Mouse (Mus musculus): Measurements from ENCODE around the gene Ebi3.
A peak's percentile ranks its signal among the peaks of the same experiment; 100 is the strongest.
"Not testable (repeated sequence)": the region's sequence is repeated elsewhere in the genome, so short reads cannot be mapped to it uniquely, and the experiment has no call there.

Ebi3 gene

GRCm38 (mm10) chr17:55952447-55953027 is at the start of gene Ebi3:
TSS of gene Ebi3 (plus strand) at chr17:55952640.
- Histone ChIP-seq H3K27me3 (ENCODE audit: insufficient read depth, low read length) (no peaks in the 10 kb centered on the region), H3K36me3 (ENCODE audit: insufficient read depth, low read length) (no peaks in the 10 kb centered on the region; the same call in 1 of the 2 replicates), H3K9me3 (ENCODE audit: low read length) (no peaks in the 10 kb centered on the region), H3K4me1 (replicated peaks; ENCODE audit: low read depth, low read length) (peaks cover 83% of the 10 kb centered on the region), H3K4me3 (replicated peaks; ENCODE audit: low read length) (peak within 1 kb of the TSS; percentile 63)
- no peak for TF ChIP-seq NANOG (IDR thresholded peaks at IDR 0.05; ENCODE audit: borderline replicate concordance, low read length)
- no peak for TF ChIP-seq POU5F1 (IDR thresholded peaks at IDR 0.05; ENCODE audit: borderline replicate concordance, low read length)
- TF ChIP-seq CTCF (conservative IDR thresholded peaks at IDR 0.05; ENCODE audit: low read length) = no peak

- TF ChIP-seq CTCF (conservative IDR thresholded peaks at IDR 0.05; ENCODE audit: low read length) (no peak), NANOG (IDR thresholded peaks at IDR 0.05; ENCODE audit: borderline replicate concordance, low read length) (no peak)
- H3K4me1 ChIP-seq (replicated peaks; ENCODE audit: low read depth, low read length) = no peaks in the 10 kb centered on the region
- no peak overlapping the region for H3K4me3 ChIP-seq (replicated peaks; ENCODE audit: low read length)
Observed at GRCm38 (mm10) chr17:55903087-55903486, 49.4 kb upstream of the Ebi3 start.

GRCm38 (mm10) chr17:55903687-55904086 is 48.8 kb upstream of the Ebi3 start:
- Histone ChIP-seq H3K4me1 (replicated peaks; ENCODE audit: low read depth, low read length) (no peaks in the 10 kb centered on the region), H3K27me3 (ENCODE audit: insufficient read depth, low read length) (no peaks in the 10 kb centered on the region), H3K4me3 (replicated peaks; ENCODE audit: low read length) (no peak overlapping the region), H3K36me3 (ENCODE audit: insufficient read depth, low read length) (no peaks in the 10 kb centered on the region), H3K9me3 (ENCODE audit: low read length) (peaks cover 8% of the 10 kb centered on the region)
- no peak for TF ChIP-seq NANOG (IDR thresholded peaks at IDR 0.05; ENCODE audit: borderline replicate concordance, low read length)
- TF ChIP-seq POU5F1 (IDR thresholded peaks at IDR 0.05; ENCODE audit: borderline replicate concordance, low read length) = no peak
- TF ChIP-seq CTCF (conservative IDR thresholded peaks at IDR 0.05; ENCODE audit: low read length) = no peak

More at GRCm38 (mm10) chr17:55903087-55903486, 49.4 kb upstream of the Ebi3 start:
- Histone ChIP-seq H3K36me3 (ENCODE audit: insufficient read depth, low read length) (peaks cover 3% of the 10 kb centered on the region; the same call in 1 of the 2 replicates), H3K27me3 (ENCODE audit: insufficient read depth, low read length) (no peaks in the 10 kb centered on the region), H3K9me3 (ENCODE audit: low read length) (peaks cover 8% of the 10 kb centered on the region)

GRCm38 (mm10) chr17:55904131-55904530 is 48.3 kb upstream of the Ebi3 start:
- Histone ChIP-seq H3K36me3 (ENCODE audit: insufficient read depth, low read length) (no peaks in the 10 kb centered on the region), H3K9me3 (ENCODE audit: low read length) (peaks cover 8% of the 10 kb centered on the region), H3K4me3 (replicated peaks; ENCODE audit: low read length) (no peak overlapping the region), H3K27me3 (ENCODE audit: insufficient read depth, low read length) (no peaks in the 10 kb centered on the region), H3K4me1 (replicated peaks; ENCODE audit: low read depth, low read length) (no peaks in the 10 kb centered on the region)
- TF ChIP-seq CTCF (conservative IDR thresholded peaks at IDR 0.05; ENCODE audit: low read length) (no peak), NANOG (IDR thresholded peaks at IDR 0.05; ENCODE audit: borderline replicate concordance, low read length) (no peak), POU5F1 (IDR thresholded peaks at IDR 0.05; ENCODE audit: borderline replicate concordance, low read length) (no peak)

GRCm38 (mm10) chr17:55906669-55907068 is 45.8 kb upstream of the Ebi3 start:
- TF ChIP-seq NANOG (IDR thresholded peaks at IDR 0.05; ENCODE audit: borderline replicate concordance, low read length) (no peak), CTCF (conservative IDR thresholded peaks at IDR 0.05; ENCODE audit: low read length) (no peak), POU5F1 (IDR thresholded peaks at IDR 0.05; ENCODE audit: borderline replicate concordance, low read length) (no peak)

GRCm38 (mm10) chr17:55931553-55932502 is 20.6 kb upstream of the Ebi3 start:
- Histone ChIP-seq H3K36me3 (ENCODE audit: insufficient read depth, low read length) (peaks cover 8% of the 10 kb centered on the region; the same call in 1 of the 2 replicates), H3K27me3 (ENCODE audit: insufficient read depth, low read length) (no peaks in the 10 kb centered on the region), H3K9me3 (ENCODE audit: low read length) (peaks cover 33% of the 10 kb centered on the region), H3K4me1 (replicated peaks; ENCODE audit: low read depth, low read length) (peaks cover 32% of the 10 kb centered on the region), H3K4me3 (replicated peaks; ENCODE audit: low read length) (peak overlapping the region; percentile 85)
- TF ChIP-seq POU5F1 (IDR thresholded peaks at IDR 0.05; ENCODE audit: borderline replicate concordance, low read length) = no peak
- peak; percentile 26 for TF ChIP-seq CTCF (conservative IDR thresholded peaks at IDR 0.05; ENCODE audit: low read length)

More at GRCm38 (mm10) chr17:55906669-55907068, 45.8 kb upstream of the Ebi3 start:
- H3K36me3 ChIP-seq (ENCODE audit: insufficient read depth, low read length) = no peaks in the 10 kb centered on the region
- no peaks in the 10 kb centered on the region for H3K4me1 ChIP-seq (replicated peaks; ENCODE audit: low read depth, low read length)
- no peaks in the 10 kb centered on the region for H3K27me3 ChIP-seq (ENCODE audit: insufficient read depth, low read length)
- H3K4me3 ChIP-seq (replicated peaks; ENCODE audit: low read length) = no peak overlapping the region
- peaks cover 8% of the 10 kb centered on the region for H3K9me3 ChIP-seq (ENCODE audit: low read length)

GRCm38 (mm10) chr17:55932635-55933034 is 19.8 kb upstream of the Ebi3 start:
- peaks cover 33% of the 10 kb centered on the region for H3K9me3 ChIP-seq (ENCODE audit: low read length)
- no peak for TF ChIP-seq CTCF (conservative IDR thresholded peaks at IDR 0.05; ENCODE audit: low read length)
- TF ChIP-seq NANOG (IDR thresholded peaks at IDR 0.05; ENCODE audit: borderline replicate concordance, low read length) = no peak
- no peak for TF ChIP-seq POU5F1 (IDR thresholded peaks at IDR 0.05; ENCODE audit: borderline replicate concordance, low read length)
- peak overlapping the region; percentile 85 for H3K4me3 ChIP-seq (replicated peaks; ENCODE audit: low read length)
- peaks cover 8% of the 10 kb centered on the region; the same call in 1 of the 2 replicates for H3K36me3 ChIP-seq (ENCODE audit: insufficient read depth, low read length)
- no peaks in the 10 kb centered on the region for H3K27me3 ChIP-seq (ENCODE audit: insufficient read depth, low read length)
- peaks cover 32% of the 10 kb centered on the region for H3K4me1 ChIP-seq (replicated peaks; ENCODE audit: low read depth, low read length)

- peaks cover 32% of the 10 kb centered on the region for H3K4me1 ChIP-seq (replicated peaks; ENCODE audit: low read depth, low read length)
- H3K27me3 ChIP-seq (ENCODE audit: insufficient read depth, low read length) = no peaks in the 10 kb centered on the region
- peaks cover 29% of the 10 kb centered on the region for H3K9me3 ChIP-seq (ENCODE audit: low read length)
- H3K4me3 ChIP-seq (replicated peaks; ENCODE audit: low read length) = peak overlapping the region; percentile 85
- TF ChIP-seq POU5F1 (IDR thresholded peaks at IDR 0.05; ENCODE audit: borderline replicate concordance, low read length) = no peak
- TF ChIP-seq CTCF (conservative IDR thresholded peaks at IDR 0.05; ENCODE audit: low read length) = no peak
- no peak for TF ChIP-seq NANOG (IDR thresholded peaks at IDR 0.05; ENCODE audit: borderline replicate concordance, low read length)
- peaks cover 8% of the 10 kb centered on the region; the same call in 1 of the 2 replicates for H3K36me3 ChIP-seq (ENCODE audit: insufficient read depth, low read length)
Observed at GRCm38 (mm10) chr17:55933191-55933590, 19.2 kb upstream of the Ebi3 start.

- H3K36me3 ChIP-seq (ENCODE audit: insufficient read depth, low read length) = peaks cover 14% of the 10 kb centered on the region
- H3K27me3 ChIP-seq (ENCODE audit: insufficient read depth, low read length); H3K9me3 ChIP-seq (ENCODE audit: low read length): not testable (repeated sequence)
- peak overlapping the region; percentile 85 for H3K4me3 ChIP-seq (replicated peaks; ENCODE audit: low read length)
- peaks cover 26% of the 10 kb centered on the region for H3K4me1 ChIP-seq (replicated peaks; ENCODE audit: low read depth, low read length)
Observed at GRCm38 (mm10) chr17:55944387-55944865, 8.0 kb upstream of the Ebi3 start.

GRCm38 (mm10) chr17:55944866-55945682 is 7.4 kb upstream of the Ebi3 start:
- not testable (repeated sequence) for H3K9me3 ChIP-seq (ENCODE audit: low read length); H3K27me3 ChIP-seq (ENCODE audit: insufficient read depth, low read length)
- Histone ChIP-seq H3K4me3 (replicated peaks; ENCODE audit: low read length) (peak overlapping the region; percentile 85), H3K36me3 (ENCODE audit: insufficient read depth, low read length) (peaks cover 10% of the 10 kb centered on the region), H3K4me1 (replicated peaks; ENCODE audit: low read depth, low read length) (peaks cover 33% of the 10 kb centered on the region)

Measured in E14TG2a.4 (cell line).